Mouse (Mus musculus): Measurements from ENCODE around the gene Crabp2. TPM values are rescaled to one million over a fixed set of nuclear protein-coding genes. Genes with fewer than 3 reads are reported as not detected.

The Crabp2 gene
- polyA plus RNA-seq, 1 experiment from 2014 or later = 126 TPM

- no peak for DNase-seq (ENCODE audit: low spot score)
- H3K4me1 ChIP-seq = peaks cover 83% of the 10 kb centered on the region
- peak overlapping the region; percentile 79 for H3K27ac ChIP-seq
These were observed 944 bp downstream of the Crabp2 start for GRCm38 (mm10) chr3:87949266-87949954.

GRCm38 (mm10) chr3:87949955-87950515 lies 1.6 kb downstream of the Crabp2 start:
- peak overlapping the region; percentile 79 for H3K27ac ChIP-seq
- peaks cover 70% of the 10 kb centered on the region for H3K27me3 ChIP-seq (ENCODE audit: insufficient read depth, poor library complexity, severe bottlenecking)
- no peaks in the 10 kb centered on the region for H3K9me3 ChIP-seq
- H3K36me3 ChIP-seq = 0 out of 2 replicates have a peak, but pooled peaks cover 5% of the 10 kb centered on the region
- DNase-seq (ENCODE audit: low spot score) = no peak
- H3K4me1 ChIP-seq = peaks cover 76% of the 10 kb centered on the region
- WGBS = 10% methylated on average over 13 of the region's 13 CpGs
- H3K4me3 ChIP-seq = peak overlapping the region; percentile 62

More at GRCm38 (mm10) chr3:87949266-87949954, 944 bp downstream of the Crabp2 start:
- Histone ChIP-seq H3K9me3 (no peaks in the 10 kb centered on the region), H3K4me3 (peak overlapping the region; percentile 62), H3K27me3 (ENCODE audit: insufficient read depth, poor library complexity, severe bottlenecking) (peaks cover 75% of the 10 kb centered on the region), H3K36me3 (0 out of 2 replicates have a peak, but pooled peaks cover 4% of the 10 kb centered on the region)
- 8% methylated on average over 16 of the region's 16 CpGs for WGBS

- Histone ChIP-seq H3K27me3 (ENCODE audit: insufficient read depth, poor library complexity, severe bottlenecking) (peaks cover 57% of the 10 kb centered on the region), H3K4me3 (peak overlapping the region; percentile 60), H3K4me1 (peaks cover 58% of the 10 kb centered on the region), H3K36me3 (0 out of 2 replicates have a peak, but pooled peaks cover 5% of the 10 kb centered on the region), H3K27ac (peak overlapping the region; percentile 84), H3K9me3 (no peaks in the 10 kb centered on the region)
- WGBS = 7% methylated on average over 12 of the region's 12 CpGs
- no peak for DNase-seq (ENCODE audit: low spot score)
These were observed 3.5 kb downstream of the Crabp2 start for GRCm38 (mm10) chr3:87951946-87952345.

- peak overlapping the region; percentile 60 for H3K4me3 ChIP-seq
- H3K36me3 ChIP-seq = 0 out of 2 replicates have a peak, but pooled peaks cover 5% of the 10 kb centered on the region
- H3K27me3 ChIP-seq (ENCODE audit: insufficient read depth, poor library complexity, severe bottlenecking) = peaks cover 52% of the 10 kb centered on the region
- DNase-seq (ENCODE audit: low spot score) = peak; percentile 89
- 0% methylated on average over 5 of the region's 5 CpGs for WGBS
- peak overlapping the region; percentile 84 for H3K27ac ChIP-seq
- peaks cover 53% of the 10 kb centered on the region for H3K4me1 ChIP-seq
- H3K9me3 ChIP-seq = no peaks in the 10 kb centered on the region
These were observed 4.0 kb downstream of the Crabp2 start for GRCm38 (mm10) chr3:87952440-87952839.

GRCm38 (mm10) chr3:87958056-87958455 lies 9.6 kb downstream of the Crabp2 start:
- H3K36me3 ChIP-seq = 0 out of 2 replicates have a peak, but pooled peaks cover 5% of the 10 kb centered on the region
- no peak for DNase-seq (ENCODE audit: low spot score)
- peak overlapping the region; percentile 72 for H3K27ac ChIP-seq
- H3K4me1 ChIP-seq = peaks cover 36% of the 10 kb centered on the region
- 18% methylated on average over 1 of the region's 1 CpGs for WGBS
- no peak overlapping the region for H3K4me3 ChIP-seq
- H3K27me3 ChIP-seq (ENCODE audit: insufficient read depth, poor library complexity, severe bottlenecking) = peaks cover 10% of the 10 kb centered on the region; the same call in 1 of the 2 replicates
- no peaks in the 10 kb centered on the region for H3K9me3 ChIP-seq

GRCm38 (mm10) chr3:87958476-87958875 lies 10.0 kb downstream of the Crabp2 start:
- H3K9me3 ChIP-seq = no peaks in the 10 kb centered on the region
- no peak overlapping the region for H3K4me3 ChIP-seq
- WGBS = 15% methylated on average over 4 of the region's 4 CpGs
- peak overlapping the region; percentile 72 for H3K27ac ChIP-seq
- DNase-seq (ENCODE audit: low spot score) = no peak
- peaks cover 10% of the 10 kb centered on the region; the same call in 1 of the 2 replicates for H3K27me3 ChIP-seq (ENCODE audit: insufficient read depth, poor library complexity, severe bottlenecking)
- H3K36me3 ChIP-seq = 0 out of 2 replicates have a peak, but pooled peaks cover 5% of the 10 kb centered on the region
- peaks cover 33% of the 10 kb centered on the region for H3K4me1 ChIP-seq

- Histone ChIP-seq H3K4me1 (peaks cover 33% of the 10 kb centered on the region), H3K27ac (peak overlapping the region; percentile 72), H3K27me3 (ENCODE audit: insufficient read depth, poor library complexity, severe bottlenecking) (peaks cover 10% of the 10 kb centered on the region; the same call in 1 of the 2 replicates), H3K9me3 (no peaks in the 10 kb centered on the region), H3K36me3 (0 out of 2 replicates have a peak, but pooled peaks cover 5% of the 10 kb centered on the region), H3K4me3 (no peak overlapping the region)
- no peak for DNase-seq (ENCODE audit: low spot score)
- WGBS = 58% methylated on average over 1 of the region's 1 CpGs
These were observed 10.5 kb downstream of the Crabp2 start for GRCm38 (mm10) chr3:87958967-87959366.

- WGBS = 54% methylated on average over 7 of the region's 7 CpGs
- DNase-seq (ENCODE audit: low spot score) = peak; percentile 73
- Histone ChIP-seq H3K27me3 (ENCODE audit: insufficient read depth, poor library complexity, severe bottlenecking) (peaks cover 10% of the 10 kb centered on the region; the same call in 1 of the 2 replicates), H3K4me1 (peaks cover 33% of the 10 kb centered on the region), H3K27ac (peak overlapping the region; percentile 93; the same call in 1 of the 2 replicates), H3K36me3 (0 out of 2 replicates have a peak, but pooled peaks cover 2% of the 10 kb centered on the region), H3K4me3 (no peak overlapping the region), H3K9me3 (no peaks in the 10 kb centered on the region)
These were observed 10.9 kb downstream of the Crabp2 start for GRCm38 (mm10) chr3:87959371-87959770.

- Histone ChIP-seq H3K9me3 (no peaks in the 10 kb centered on the region), H3K27ac (peak overlapping the region; percentile 93), H3K4me1 (peaks cover 33% of the 10 kb centered on the region), H3K27me3 (ENCODE audit: insufficient read depth, poor library complexity, severe bottlenecking) (peaks cover 10% of the 10 kb centered on the region; the same call in 1 of the 2 replicates), H3K36me3 (no peaks in the 10 kb centered on the region), H3K4me3 (peak overlapping the region; percentile 65)
- 6% methylated on average over 10 of the region's 10 CpGs for WGBS
- peak; percentile 74 for DNase-seq (ENCODE audit: low spot score)
These were observed 11.7 kb downstream of the Crabp2 start for GRCm38 (mm10) chr3:87960191-87960585.

GRCm38 (mm10) chr3:87960586-87961191 lies 12.2 kb downstream of the Crabp2 start:
- Histone ChIP-seq H3K36me3 (no peaks in the 10 kb centered on the region), H3K4me3 (peak overlapping the region; percentile 65), H3K9me3 (no peaks in the 10 kb centered on the region), H3K4me1 (peaks cover 33% of the 10 kb centered on the region), H3K27ac (peak overlapping the region; percentile 93), H3K27me3 (ENCODE audit: insufficient read depth, poor library complexity, severe bottlenecking) (peaks cover 10% of the 10 kb centered on the region; the same call in 1 of the 2 replicates)
- WGBS = under 1% methylated on average over 27 of the region's 27 CpGs
- peak; percentile 98 for DNase-seq (ENCODE audit: low spot score)

GRCm38 (mm10) chr3:87970184-87970938 lies 21.9 kb downstream of the Crabp2 start:
- Histone ChIP-seq H3K27me3 (ENCODE audit: insufficient read depth, poor library complexity, severe bottlenecking) (peaks cover 28% of the 10 kb centered on the region), H3K36me3 (peaks cover 9% of the 10 kb centered on the region), H3K27ac (peak overlapping the region; percentile 91), H3K4me3 (peak overlapping the region; percentile 71), H3K9me3 (no peaks in the 10 kb centered on the region), H3K4me1 (peaks cover 47% of the 10 kb centered on the region)
- WGBS = 1% methylated on average over 21 of the region's 21 CpGs
- peak; percentile 83 for DNase-seq (ENCODE audit: low spot score)

- Histone ChIP-seq H3K36me3 (peaks cover 15% of the 10 kb centered on the region), H3K4me1 (peaks cover 47% of the 10 kb centered on the region), H3K9me3 (no peaks in the 10 kb centered on the region), H3K4me3 (peak within 1 kb of the TSS; percentile 71), H3K27ac (peak within 1 kb of the TSS; percentile 91), H3K27me3 (ENCODE audit: insufficient read depth, poor library complexity, severe bottlenecking) (peaks cover 28% of the 10 kb centered on the region)
- DNase-seq (ENCODE audit: low spot score) = peak; percentile 93
- under 1% methylated on average over 44 of the region's 44 CpGs for WGBS
These were observed 22.5 kb downstream of the Crabp2 start, which contains the start of gene Nes for GRCm38 (mm10) chr3:87970939-87971488. Gene Nes (plus strand): TSS chr3:87971078.
